Mouse (Mus musculus) layer of hippocampus, postnatal 25 days (tissue): ENCODE measurements around the gene Susd3. TPM values are rescaled to one million over a fixed set of nuclear protein-coding genes. Genes with fewer than 3 reads are reported as not detected.

ENCODE experiments used
- DNase-seq, 2 experiments: peaks; one replicate each; pipeline ENCODE4 v3.0.0; 2022; ENCODE audit warnings: mixed read lengths in 2 of 2, low spot score in 1 of 2; ENCODE audit errors: extremely low spot score in 1 of 2
- total RNA-seq, 2 experiments: library from RNA; stranded (reverse); gene quantifications; 2 replicates each; pipeline ENCODE4 v1.2.3; 2021

Gene Susd3
- total RNA-seq, 2 experiments from 2014 or later: 2.5 to 3.1 TPM

DNA sequence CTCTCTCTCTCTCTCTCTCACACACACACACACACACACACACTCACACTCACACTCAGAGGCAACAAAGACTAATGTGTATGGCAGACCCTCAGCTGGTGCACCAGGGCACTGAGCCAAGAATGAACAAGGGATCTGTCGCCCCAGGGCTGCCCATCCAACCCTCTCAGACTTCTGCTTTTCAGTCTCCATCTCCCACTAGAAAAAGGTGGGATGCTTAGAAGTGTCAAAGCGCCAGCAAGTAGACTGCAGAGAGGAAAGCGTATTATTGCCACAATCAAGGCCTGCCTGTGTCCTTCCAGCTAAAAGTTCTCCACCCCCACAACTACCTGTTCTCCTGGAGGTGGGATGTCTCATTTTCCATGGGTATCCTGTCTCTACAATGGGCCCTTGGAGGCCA lies 34.1 kb downstream of the Susd3 start:
- no peak for DNase-seq

DNA sequence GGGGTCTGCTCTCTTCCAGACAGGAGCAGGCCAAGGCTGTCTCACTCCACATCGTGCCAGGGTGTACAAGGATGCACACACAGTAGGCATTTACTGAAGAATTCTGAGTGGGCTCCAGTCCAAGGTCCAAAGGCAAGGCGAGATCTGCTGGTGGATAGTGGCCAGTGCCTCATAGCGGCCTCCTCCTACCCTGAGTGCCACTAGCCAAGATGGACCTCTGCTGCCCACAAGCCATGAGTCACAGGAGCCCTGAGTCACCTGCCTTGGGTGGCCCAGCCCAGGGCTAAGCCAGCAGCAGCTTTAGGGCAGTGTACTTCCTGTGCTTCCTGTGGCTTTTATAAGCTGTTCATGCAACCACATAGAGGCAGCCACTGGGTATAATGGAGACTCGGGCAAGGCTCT lies 35.0 kb downstream of the Susd3 start:
- no peak for DNase-seq

DNA sequence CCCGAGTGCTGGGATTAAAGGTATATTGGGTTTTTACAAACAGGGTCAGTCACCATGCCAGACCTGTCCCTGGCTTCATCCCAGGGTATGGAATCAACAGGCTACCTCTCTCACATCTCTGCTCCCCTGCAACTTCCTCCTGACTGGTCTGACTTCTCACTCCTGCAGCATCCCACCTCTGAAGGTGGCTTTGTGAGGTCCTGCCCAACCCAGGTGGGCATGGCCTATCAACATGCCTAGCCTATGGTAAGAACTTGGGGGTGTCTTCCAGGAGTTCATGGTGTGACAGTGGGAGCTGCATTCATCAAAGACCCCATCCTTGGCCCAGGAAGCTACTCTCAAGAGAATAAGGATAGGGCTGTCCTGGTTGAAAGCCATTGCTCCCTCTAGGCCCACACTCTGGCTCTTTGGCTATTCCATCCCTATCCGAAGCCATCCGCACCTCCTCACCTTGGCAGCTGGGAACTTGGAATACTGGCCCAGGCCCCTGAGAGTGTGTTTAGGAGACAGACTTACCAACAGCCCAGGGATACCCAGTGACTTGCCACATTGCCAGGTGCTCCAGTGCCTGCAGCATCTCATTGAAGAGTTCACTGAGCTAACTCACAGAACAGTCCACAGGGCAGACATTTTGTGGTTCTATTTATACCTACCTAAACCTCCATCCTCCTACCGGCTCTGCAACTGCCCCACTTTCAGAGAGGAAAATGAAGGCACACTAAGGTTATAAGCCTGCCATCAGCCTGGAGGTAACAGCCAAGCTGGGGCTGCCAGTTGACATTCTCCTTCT lies 35.6 kb downstream of the Susd3 start:
- DNase-seq: no peak

DNA sequence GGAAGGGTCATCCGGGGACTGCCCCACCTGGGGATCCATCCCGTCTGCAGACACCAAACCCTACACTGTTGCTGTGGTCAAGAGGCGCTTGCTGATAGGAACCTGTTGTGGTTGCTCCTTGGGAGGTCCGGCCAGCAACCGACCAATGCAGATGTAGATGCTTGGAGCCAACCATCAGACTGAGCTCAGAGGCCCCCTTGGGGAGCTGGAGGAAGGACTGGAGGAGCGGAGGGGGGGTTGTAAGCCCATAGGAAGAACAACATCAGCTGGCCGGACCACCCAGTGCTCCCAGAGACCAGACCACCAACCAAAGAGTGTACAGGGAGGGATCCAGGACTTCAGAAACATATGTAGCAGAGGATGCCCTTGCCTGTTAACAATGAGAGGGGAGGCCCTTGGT lies 39.2 kb downstream of the Susd3 start:
- no peak for DNase-seq

- no peak for DNase-seq
Observed at GRCm38 (mm10) chr13:49206341-49206740, 42.2 kb downstream of the Susd3 start.

- peak; percentile 83 to 94 for DNase-seq
Observed at GRCm38 (mm10) chr13:49205381-49205998, 43.0 kb downstream of the Susd3 start.

DNA sequence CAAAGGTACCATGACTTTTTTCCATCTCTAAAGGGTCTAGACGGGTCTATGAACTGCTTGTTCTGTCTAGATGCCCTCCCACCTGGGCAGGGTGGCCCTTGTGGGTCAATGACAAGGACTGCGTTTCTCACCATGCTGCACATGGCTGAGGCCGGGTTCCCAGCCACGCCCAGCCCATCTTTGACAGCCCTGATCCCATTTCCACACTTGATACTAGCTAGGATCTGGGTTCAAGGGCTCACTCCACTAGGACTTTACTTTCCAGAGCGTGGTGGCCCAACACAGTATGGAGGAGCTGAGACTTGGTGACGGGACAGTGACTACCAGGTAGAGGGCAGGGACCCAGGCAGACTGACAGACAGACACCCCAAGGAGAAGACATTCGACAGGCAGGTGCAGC lies 46.0 kb downstream of the Susd3 start:
- DNase-seq: no peak

GRCm38 (mm10) chr13:49200688-49201087 lies 47.8 kb downstream of the Susd3 start:
- no peak for DNase-seq

- no peak for DNase-seq
Observed at GRCm38 (mm10) chr13:49199891-49200290, 48.6 kb downstream of the Susd3 start.

- no peak for DNase-seq
Observed at GRCm38 (mm10) chr13:49198734-49199133, 49.8 kb downstream of the Susd3 start.

DNA sequence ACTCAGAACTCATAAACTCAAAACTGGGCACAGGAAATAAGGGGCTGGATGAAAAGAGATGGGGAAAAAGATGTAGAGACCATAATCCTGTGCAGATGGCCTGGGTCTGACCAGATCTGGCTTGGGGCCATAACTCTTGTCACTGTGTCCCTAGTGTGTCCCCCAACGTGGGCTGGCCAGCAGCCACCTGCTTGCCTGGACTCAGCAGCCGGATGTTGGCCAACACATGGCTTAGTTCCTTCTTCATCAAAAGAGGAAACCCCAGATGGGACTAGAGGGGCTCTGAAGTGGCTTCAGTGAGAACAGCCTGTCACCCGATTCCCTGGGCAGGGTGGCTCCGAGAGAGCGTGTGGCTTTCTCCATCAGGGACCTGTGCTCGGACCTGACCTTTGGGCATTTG lies 51.7 kb downstream of the Susd3 start:
- DNase-seq: no peak

DNA sequence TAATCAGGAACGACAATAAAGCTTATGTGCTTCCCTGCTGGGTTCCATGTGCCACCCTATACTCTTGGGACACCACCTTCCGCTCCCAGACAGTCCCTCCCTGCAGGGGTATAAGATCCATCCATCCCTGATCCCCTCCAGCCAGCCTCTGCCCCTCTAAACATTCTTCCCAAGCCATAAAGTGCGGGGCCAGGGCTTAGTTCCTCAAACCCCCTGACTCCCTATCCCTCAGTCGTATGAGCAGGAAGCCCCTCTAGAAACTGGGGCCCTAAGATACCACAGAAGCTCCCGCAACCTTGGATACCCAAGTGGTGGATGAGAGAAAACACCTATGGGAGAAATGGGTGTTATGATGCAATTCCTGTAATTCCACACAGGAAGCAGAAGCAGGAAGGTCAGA lies 52.3 kb downstream of the Susd3 start:
- DNase-seq: no peak

DNA sequence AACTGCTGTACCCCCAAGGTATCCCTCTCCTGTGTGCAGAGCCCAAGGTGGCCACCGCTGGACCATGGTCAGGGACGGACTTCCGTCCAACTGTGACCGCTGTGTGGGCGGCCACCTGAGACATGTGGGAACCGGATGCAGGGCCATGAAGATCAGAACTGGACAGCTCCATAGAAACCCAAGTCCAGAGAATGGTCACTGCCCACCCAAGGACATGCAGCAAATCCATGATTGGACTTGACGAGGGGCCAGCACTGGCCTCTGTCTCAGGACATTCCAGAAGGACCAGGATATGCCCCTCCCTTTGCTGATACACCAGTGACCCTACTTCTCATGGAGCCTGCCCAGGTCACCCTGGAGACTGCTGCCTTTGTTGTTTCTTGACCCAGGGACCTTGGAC lies 52.9 kb downstream of the Susd3 start:
- DNase-seq: no peak

DNA sequence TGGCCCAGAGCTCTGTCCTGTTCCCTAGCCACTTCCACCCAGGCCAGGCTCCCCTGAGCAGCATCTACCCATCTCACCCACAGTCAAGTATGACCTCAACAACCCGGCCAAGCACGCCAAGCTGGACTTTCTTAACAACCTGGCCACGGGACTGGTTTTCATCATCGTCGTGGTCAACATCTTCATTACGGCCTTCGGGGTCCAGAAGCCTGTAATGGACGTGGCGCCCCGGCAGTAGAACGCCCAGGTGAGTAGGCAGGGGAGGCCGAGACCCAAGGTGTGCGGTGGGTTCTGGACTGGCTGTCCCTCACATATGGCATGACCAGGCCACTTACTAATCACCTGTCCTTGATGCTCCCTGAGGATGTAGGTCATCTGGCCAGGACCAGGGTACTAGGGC lies 53.7 kb downstream of the Susd3 start:
- DNase-seq: no peak

- DNase-seq: no peak
Observed at GRCm38 (mm10) chr13:49193650-49194049, 54.9 kb downstream of the Susd3 start.

GRCm38 (mm10) chr13:49192156-49192855 lies 56.2 kb downstream of the Susd3 start:
- DNase-seq: no peak

DNA sequence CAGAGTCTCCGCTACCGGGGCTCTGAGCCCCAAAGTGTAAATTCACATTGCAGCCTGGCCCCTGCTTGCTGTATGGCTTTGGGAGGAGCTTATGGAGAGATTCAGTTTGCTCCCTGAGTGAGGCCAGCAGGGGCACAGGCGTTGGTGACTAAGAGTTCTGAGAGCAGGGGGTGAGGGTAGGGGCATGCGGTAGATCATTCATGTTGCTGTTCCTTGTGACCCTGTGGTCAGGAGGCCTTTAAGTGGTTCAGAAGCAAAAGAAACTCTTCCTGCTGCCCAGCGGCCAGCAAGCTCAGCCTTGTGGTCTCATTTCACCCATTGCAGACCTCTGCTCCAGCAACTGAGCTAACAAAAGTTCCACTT lies 56.9 kb downstream of the Susd3 start:
- no peak for DNase-seq

- no peak for DNase-seq
Observed at GRCm38 (mm10) chr13:49190876-49191672, 57.4 kb downstream of the Susd3 start.

DNA sequence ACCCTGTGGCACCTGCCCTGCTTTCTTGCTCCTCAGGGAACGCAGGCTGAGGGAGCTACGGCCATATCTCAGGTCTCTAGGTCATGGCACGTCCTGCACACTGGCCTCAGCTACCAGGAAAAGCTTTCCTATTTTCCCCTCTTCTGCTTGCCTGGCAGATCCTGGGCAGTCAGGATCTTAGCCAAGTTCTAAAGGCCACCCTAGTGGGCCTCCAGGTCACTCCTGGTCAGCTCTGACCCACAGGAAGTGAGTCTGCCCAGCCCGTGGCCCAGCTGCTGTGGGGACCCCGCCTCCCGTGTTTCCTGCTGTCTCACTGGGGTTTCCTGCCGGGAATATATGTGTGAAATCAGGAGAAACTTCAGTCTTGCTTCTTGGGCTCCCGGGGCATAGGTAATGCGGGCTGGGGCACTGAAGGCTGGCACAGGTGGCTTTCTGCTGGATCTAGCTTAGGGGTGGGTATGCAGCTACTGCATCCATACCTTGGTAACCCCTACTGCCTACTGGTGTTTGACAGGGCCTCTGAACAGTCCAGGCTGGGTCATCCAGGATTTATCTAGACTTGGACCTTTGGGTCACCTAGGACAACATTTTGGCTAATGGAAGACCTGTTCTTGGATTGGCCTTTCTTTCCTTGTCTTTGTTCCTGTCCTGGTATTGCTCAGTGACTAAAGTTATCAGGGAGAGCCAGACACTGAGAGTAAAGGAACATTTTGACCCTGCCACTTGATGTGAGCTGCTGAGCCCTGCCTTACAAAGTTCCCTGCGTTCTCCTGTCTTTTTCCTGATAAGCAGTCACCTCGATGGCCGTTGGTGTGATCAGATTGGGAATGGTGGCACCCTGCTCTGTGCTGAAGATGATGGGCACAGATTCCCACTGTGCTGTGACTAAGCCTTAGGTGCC lies 58.3 kb downstream of the Susd3 start:
- DNase-seq: no peak

GRCm38 (mm10) chr13:49188966-49189360 lies 59.5 kb downstream of the Susd3 start:
- DNase-seq: no peak
